11 mouse cellular contexts compared by ENCODE assay signal in the genomic region with DNA sequence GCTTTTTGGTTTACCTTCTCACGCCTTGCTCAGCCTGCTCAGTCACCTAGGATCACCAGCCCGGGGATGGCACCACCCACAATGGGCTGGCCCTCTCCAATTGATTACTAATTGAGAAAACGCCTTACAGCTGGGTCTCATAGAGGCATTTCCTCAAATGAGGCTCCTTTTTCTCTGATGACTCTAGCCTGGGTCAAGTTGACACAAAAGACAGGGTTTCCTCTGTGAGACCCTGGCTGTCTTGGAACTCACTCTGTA. TPM values are rescaled to one million over a fixed set of nuclear protein-coding genes. Genes with fewer than 3 reads are reported as not detected.
A peak's percentile ranks its signal among the peaks of the same experiment; 100 is the strongest.
DNase-seq lines count a peak whose midpoint lies in the region; ATAC-seq and TF ChIP-seq lines count a peak whose summit lies in the region.
"Had no signal": no experiment of that assay in that cellular context is flagged by ENCODE, and none has a peak within 500 bp of the region (broad histone marks: within the 10 kb centered on the region; RNA-seq: fewer than 3 reads in every experiment).

No protein-coding gene starts in this region.

- in situ Hi-C loops in ES-E14 (cut with MboI; ENCODE audit: low sequenced_read_pairs in 2 of 2, unreplicated experiment in 2 of 2) = loop anchor here in 1 of 2 experiments (10.0 to 25.0 kb wide), 2 partner anchors 76 to 111 kb away; no protein-coding TSS in a partner anchor

- no peaks in the 10 kb centered on the region for H3K9me3 ChIP-seq in kidney, embryonic 15.5 days (replicated peaks)
- H3K9me3 ChIP-seq in E14TG2a.4 (ENCODE audit: low read length) (no peaks in the 10 kb centered on the region), ES-E14 (ENCODE audit: control insufficient read depth, insufficient read depth, low read depth, low read length) (no peaks in the 10 kb centered on the region)
- no peaks in the 10 kb centered on the region for H3K9me3 ChIP-seq in limb, embryonic 14.5 days (ENCODE audit: control insufficient read depth, low read length)

- no peaks in the 10 kb centered on the region for H3K36me3 ChIP-seq in kidney, embryonic 15.5 days
- H3K36me3 ChIP-seq in E14TG2a.4 (ENCODE audit: insufficient read depth, low read length) = peaks cover 4% of the 10 kb centered on the region; the same call in 1 of the 2 replicates
- H3K36me3 ChIP-seq in ES-E14 (ENCODE audit: control insufficient read depth, insufficient read depth, low read length, poor library complexity, severe bottlenecking) = no peaks in the 10 kb centered on the region
- no peaks in the 10 kb centered on the region for H3K36me3 ChIP-seq in limb, embryonic 14.5 days (ENCODE audit: control insufficient read depth, insufficient read depth, low read length)

- H3K27ac ChIP-seq in kidney, embryonic 15.5 days = peak overlapping the region; percentile 93
- peak overlapping the region; percentile 92 for H3K27ac ChIP-seq in ES-E14 (ENCODE audit: insufficient read depth, low read depth, low read length, poor library complexity, severe bottlenecking)
- H3K27ac ChIP-seq in limb, embryonic 14.5 days (replicated peaks; ENCODE audit: low read depth, low read length) = 0 out of 2 replicates have a peak overlapping the region, but pooled peaks have one; percentile 70

- TF ChIP-seq CTCF in E14TG2a.4 (conservative IDR thresholded peaks at IDR 0.05; ENCODE audit: low read length) = no peak

- peaks cover 50% of the 10 kb centered on the region for H3K4me1 ChIP-seq in kidney, embryonic 15.5 days
- H3K4me1 ChIP-seq in E14TG2a.4 (replicated peaks; ENCODE audit: low read depth, low read length) (peaks cover 72% of the 10 kb centered on the region), ES-E14 (ENCODE audit: control insufficient read depth in 2 of 2, insufficient read depth in 2 of 2, low read length in 2 of 2, poor library complexity in 1 of 2) (peaks cover 2 to 19% of the 10 kb centered on the region in 2 experiments; a peak in 2 of 4 replicates)
- peaks cover 22% of the 10 kb centered on the region for H3K4me1 ChIP-seq in limb, embryonic 14.5 days (ENCODE audit: control insufficient read depth, insufficient read depth, low read length)

- peak overlapping the region; percentile 10; the same call in 1 of the 2 replicates for H3K4me3 ChIP-seq in kidney, embryonic 15.5 days (replicated peaks)
- H3K4me3 ChIP-seq in E14TG2a.4 (replicated peaks; ENCODE audit: low read length) = peak overlapping the region; percentile 80
- peak overlapping the region; percentile 41 to 55; a peak in 3 of 4 replicates for H3K4me3 ChIP-seq in ES-E14 (ENCODE audit: insufficient read depth in 1 of 2, low read depth in 1 of 2, low read length in 2 of 2, poor library complexity in 1 of 2, severe bottlenecking in 1 of 2)
- no peak overlapping the region for H3K4me3 ChIP-seq in limb, embryonic 14.5 days (replicated peaks; ENCODE audit: low read length)

- no peak for TF ChIP-seq POLR2A in limb, embryonic 14.5 days (IDR thresholded peaks at IDR 0.05; ENCODE audit: borderline replicate concordance, extremely low read depth, insufficient read depth, insufficient read length)

- 24% methylated on average over 3 of the region's 3 CpGs for WGBS in kidney, embryonic 15.5 days
- 28% methylated on average over 3 of the region's 3 CpGs for WGBS in limb, embryonic 14.5 days

- DNase-seq in kidney, postnatal 25 days = no peak
- no peak for DNase-seq in ES-E14 (ENCODE audit: low read depth, low spot score)
- no peak for DNase-seq in limb, embryonic 14.5 days (ENCODE audit: low spot score)
- DNase-seq in adrenal gland, postnatal 10 days = no peak
- no peak for DNase-seq in urinary bladder, adult 18-20 months (ENCODE audit: low spot score in 2 of 2)
- DNase-seq: left cerebral cortex, postnatal 4 days; thymus, postnatal 25 days had no signal

- no peak overlapping the region for H3K9ac ChIP-seq in kidney, embryonic 15.5 days
- peak overlapping the region; percentile 56 for H3K9ac ChIP-seq in ES-E14 (ENCODE audit: insufficient read depth, low read depth, low read length, poor library complexity, severe bottlenecking)
- no peak overlapping the region for H3K9ac ChIP-seq in limb, embryonic 14.5 days (ENCODE audit: low read depth, low read length, severe bottlenecking)

- peak overlapping the region; percentile 46 for H3K4me2 ChIP-seq in kidney, embryonic 15.5 days
- H3K4me2 ChIP-seq in limb, embryonic 14.5 days (replicated peaks; ENCODE audit: low read depth, low read length, severe bottlenecking) = no peak overlapping the region

- no peaks in the 10 kb centered on the region for H3K27me3 ChIP-seq in kidney, embryonic 15.5 days
- H3K27me3 ChIP-seq in E14TG2a.4 (ENCODE audit: insufficient read depth, low read length) = peaks cover 26% of the 10 kb centered on the region
- no peaks in the 10 kb centered on the region for H3K27me3 ChIP-seq in limb, embryonic 14.5 days (ENCODE audit: control insufficient read depth, insufficient read depth, low read length)
- H3K27me3 ChIP-seq: Patski had no signal

- ATAC-seq in kidney, embryonic 15.5 days (replicated peaks; ENCODE audit: low FRiP score) = peak; percentile 37; the same call in 1 of the 2 replicates
- ATAC-seq in limb, embryonic 14.5 days (ENCODE audit: low FRiP score, low read depth) = no peak
- ATAC-seq: inflammation-experienced regulatory T-cells, adult 6 months; Patski had no signal

TF ChIP-seq in ES-E14, 5 proteins besides CTCF, POLR2A, EP300 and RAD21:
- TF ChIP-seq MAFK (IDR thresholded peaks at IDR 0.05; ENCODE audit: insufficient read depth, low read depth, low read length) (no peak), HCFC1 (IDR thresholded peaks at IDR 0.05; ENCODE audit: borderline replicate concordance, insufficient read depth, low read length) (no peak), ZNF384 (IDR thresholded peaks at IDR 0.05; ENCODE audit: low read depth, low read length) (no peak), ZC3H11A (IDR thresholded peaks at IDR 0.05; ENCODE audit: borderline replicate concordance, low read depth, low read length) (no peak), CHD2 (IDR thresholded peaks at IDR 0.05; ENCODE audit: low read depth, low read length) (no peak)

RNA-seq across cellular contexts. Expression of a gene that starts 2.2 kb away (rescaled TPM):
- polyA plus RNA-seq in kidney, embryonic 15.5 days (2015; fragmentation: Nextera tagmentation; extraction: Ambion mirVana) = 67.1 and 68.3 TPM in 2 replicates
- 49.7 and 60.5 TPM in 2 replicates for total RNA-seq in ES-E14 (2012; rRNA removed)
- polyA plus RNA-seq in limb, embryonic 14.5 days (2012; rRNA removed) = 47.6 and 49.5 TPM in 2 replicates
- 30.2 and 39.8 TPM in 2 replicates for polyA plus RNA-seq in limb, embryonic 14.5 days (2014; fragmentation: Nextera tagmentation; extraction: Ambion mirVana)
- 10 to 100 TPM; 39.8 to 57.2 TPM for total RNA-seq in adrenal gland, postnatal 10 days (2021)
